Mouse (Mus musculus): ENCODE data around the gene Defb3.
"Not testable (repeated sequence)": the region's sequence is repeated elsewhere in the genome, so short reads cannot be mapped to it uniquely, and the experiment has no call there.

The Defb3 gene

DNA sequence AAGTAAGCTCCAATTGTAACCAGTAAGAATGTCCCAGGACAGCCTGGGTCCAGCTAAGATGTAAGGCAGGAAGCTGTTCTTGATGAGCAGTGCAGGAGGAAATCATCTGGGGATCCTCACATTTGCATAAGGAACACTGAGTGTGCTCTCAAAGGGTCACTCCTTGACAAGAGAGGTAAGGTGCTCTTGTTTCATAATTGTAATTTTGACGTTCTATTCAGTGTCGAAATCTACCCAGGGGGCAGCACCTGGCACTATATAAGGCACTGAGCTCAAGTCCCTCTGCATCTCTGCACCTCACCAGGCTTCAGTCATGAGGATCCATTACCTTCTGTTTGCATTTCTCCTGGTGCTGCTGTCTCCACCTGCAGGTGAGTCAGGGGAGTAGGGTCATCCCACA is at the start of gene Defb3:
Gene Defb3 (plus strand): TSS at position 301 of the 400 bp plus-strand sequence.
- DNase-seq (ENCODE audit: low spot score in 2 of 2): not testable (repeated sequence)

GRCm38 (mm10) chr8:19247280-19247679 is 45.9 kb upstream of the Defb3 start, which contains the start of gene Defb5:
Gene Defb5, plus strand, starts transcription at chr8:19247580.
- no peak for DNase-seq (ENCODE audit: low spot score in 2 of 2)

GRCm38 (mm10) chr8:19258136-19258535 is 35.0 kb upstream of the Defb3 start:
- no peak for DNase-seq (ENCODE audit: low spot score in 2 of 2)

DNA sequence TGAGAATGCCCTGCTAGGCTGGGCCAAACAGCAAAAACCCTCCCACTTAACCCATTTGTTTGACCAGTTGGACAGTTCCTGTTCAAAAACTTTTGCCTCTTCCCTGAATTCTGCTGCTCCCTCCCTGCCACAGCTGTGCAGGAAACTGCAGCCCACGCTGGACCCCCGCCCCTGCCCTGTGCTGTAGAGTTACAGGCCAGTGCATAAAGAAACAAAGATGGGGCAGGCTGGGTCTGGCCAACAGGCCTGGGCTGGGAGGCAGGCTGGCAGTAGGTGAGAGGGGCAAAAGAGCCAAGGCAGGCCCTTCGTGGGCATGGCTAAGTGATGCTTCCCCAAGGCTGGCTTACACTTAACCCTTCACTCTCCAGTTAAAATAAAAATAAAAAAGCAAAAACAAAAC is 33.5 kb upstream of the Defb3 start:
- DNase-seq (ENCODE audit: low spot score in 2 of 2): no peak

DNA sequence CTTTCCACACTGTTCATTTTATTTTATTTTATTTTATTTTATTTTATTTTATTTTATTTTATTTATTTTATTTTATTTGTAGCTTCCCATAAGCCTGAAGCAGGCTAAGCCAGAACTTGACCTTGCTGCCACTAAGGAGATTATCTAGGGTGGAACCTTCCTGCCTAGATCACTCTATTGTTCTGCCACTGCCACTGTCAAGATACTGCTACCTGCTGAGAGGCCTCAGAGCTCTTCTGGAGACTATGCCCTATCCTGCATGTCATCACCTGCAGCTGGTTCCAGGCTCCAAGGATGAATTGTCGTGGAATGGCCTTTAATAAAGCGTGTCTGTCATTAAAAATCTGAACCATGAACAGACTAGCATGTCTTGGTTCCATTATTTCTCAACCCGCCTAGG is 5.2 kb downstream of the Defb3 start:
- not testable (repeated sequence) for DNase-seq (ENCODE audit: low spot score in 2 of 2)

DNA sequence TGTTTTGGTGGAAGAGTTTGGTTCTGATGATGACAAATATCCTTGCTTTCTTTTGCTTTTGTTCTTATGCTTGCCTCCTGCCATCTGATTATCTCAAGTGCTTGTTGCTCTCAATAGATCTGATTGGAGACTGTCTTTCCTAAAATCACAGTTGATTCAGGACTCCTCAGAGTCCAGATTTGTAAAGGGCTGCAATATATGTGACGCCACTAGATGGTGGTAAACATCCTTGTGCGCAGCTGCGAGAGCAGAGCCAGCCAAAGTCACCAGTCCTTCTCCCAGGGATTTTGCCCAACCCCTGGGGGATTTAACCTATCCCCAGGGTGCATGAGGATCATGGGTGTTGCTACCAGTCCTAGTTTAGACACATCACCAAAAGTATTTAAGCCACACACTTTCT is 38.7 kb downstream of the Defb3 start:
- DNase-seq (ENCODE audit: low spot score in 2 of 2): no peak

Measured in spleen, postnatal 14 days (tissue).